Mouse (Mus musculus): ENCODE data around the gene Zfp648. TPM values are rescaled to one million over a fixed set of nuclear protein-coding genes. Genes with fewer than 3 reads are reported as not detected.

Zfp648 gene
- polyA plus RNA-seq, 1 experiment from 2014 or later = 0.08 TPM

DNA sequence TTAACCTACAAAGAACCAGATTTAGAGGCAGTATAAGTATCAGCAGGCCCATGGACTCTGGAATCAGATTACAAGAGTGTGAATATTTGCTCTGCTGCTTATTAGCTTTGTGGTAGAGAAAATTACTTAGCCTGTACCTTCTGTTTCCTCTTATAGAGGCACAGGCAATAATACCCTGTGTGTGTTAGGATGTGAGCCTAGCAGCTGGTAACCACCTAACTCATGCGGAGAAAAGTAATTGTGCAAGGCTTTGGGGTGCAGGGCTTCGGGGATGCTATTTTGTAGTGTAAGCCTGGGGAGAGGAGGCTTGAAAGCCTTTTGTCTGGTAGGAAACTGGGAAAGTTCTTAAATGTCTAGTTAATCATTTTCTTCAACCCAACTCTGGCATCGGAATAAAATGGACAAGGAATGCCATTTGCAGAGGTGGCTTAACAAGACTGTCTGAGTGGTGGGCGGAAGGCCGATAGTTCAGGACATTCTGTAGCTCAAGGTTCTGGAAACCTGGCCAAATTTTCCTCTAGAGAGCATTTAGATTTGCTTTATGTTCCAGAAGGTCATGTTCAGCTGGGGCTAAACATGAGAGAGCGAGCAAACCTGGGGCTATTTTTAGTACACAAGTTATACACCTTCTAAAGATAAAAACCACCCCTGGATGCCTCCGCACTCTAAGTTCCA, 17.8 kb upstream of the Zfp648 start:
- H3K9me3 ChIP-seq (replicated peaks) = no peaks in the 10 kb centered on the region
- no peak overlapping the region for H3K27ac ChIP-seq
- no peaks in the 10 kb centered on the region for H3K4me1 ChIP-seq
- no peaks in the 10 kb centered on the region for H3K27me3 ChIP-seq (replicated peaks)
- whole genome bisulfite sequencing (ENCODE audit: insufficient replicate concordance) = 78% methylated on average over 7 of the region's 7 CpGs
- no peak overlapping the region for H3K4me2 ChIP-seq
- H3K9ac ChIP-seq = no peak overlapping the region
- no peaks in the 10 kb centered on the region for H3K36me3 ChIP-seq
- no peak overlapping the region for H3K4me3 ChIP-seq
- ATAC-seq = no peak

DNA sequence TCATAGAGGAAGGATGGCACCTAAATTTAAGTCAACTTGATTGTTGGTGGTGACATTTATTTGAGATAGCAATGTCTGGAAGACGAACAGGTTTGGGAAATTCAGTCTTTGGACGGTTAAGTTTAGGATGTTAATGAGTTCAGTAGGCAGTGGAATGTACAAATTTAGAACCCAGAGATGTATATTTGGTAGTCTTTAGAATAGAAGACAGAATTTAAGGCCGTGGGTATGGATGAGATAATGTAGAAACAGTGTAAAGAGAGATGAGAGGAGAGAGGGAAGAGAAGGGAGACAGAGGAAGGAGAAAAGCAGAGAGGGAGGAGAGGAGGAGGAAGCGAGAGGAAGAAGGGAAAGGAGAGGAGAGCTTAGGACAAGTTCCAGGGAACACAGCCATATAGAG, 12.8 kb upstream of the Zfp648 start:
- H3K27ac ChIP-seq = no peak overlapping the region
- no peaks in the 10 kb centered on the region for H3K36me3 ChIP-seq
- H3K9me3 ChIP-seq (replicated peaks) = no peaks in the 10 kb centered on the region
- no peak overlapping the region for H3K4me3 ChIP-seq
- H3K4me1 ChIP-seq = no peaks in the 10 kb centered on the region
- no peak for ATAC-seq
- H3K9ac ChIP-seq = no peak overlapping the region
- WGBS (ENCODE audit: insufficient replicate concordance) = 56% methylated on average over 4 of the region's 4 CpGs
- H3K27me3 ChIP-seq (replicated peaks) = no peaks in the 10 kb centered on the region
- H3K4me2 ChIP-seq = no peak overlapping the region

DNA sequence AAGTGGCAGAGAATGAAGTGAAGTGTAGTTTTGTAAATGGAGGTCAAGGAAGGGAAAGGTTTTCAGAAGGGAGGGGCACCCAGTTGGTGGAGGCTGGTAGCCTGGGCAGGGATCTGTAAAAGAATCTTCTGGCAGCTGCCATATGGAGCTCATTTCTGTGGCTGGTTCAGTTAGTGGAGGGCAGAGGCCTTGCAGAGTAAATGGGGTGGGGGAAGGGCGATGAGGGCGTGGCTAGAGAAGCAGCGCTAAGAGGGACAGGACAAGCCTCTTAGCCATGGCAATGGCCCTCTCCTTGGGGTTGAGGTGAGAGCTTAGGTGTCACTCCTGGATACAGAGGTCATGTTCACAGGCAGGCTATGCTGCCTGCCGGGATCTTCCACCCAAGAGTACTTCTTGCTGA, 12.4 kb upstream of the Zfp648 start:
- H3K9me3 ChIP-seq (replicated peaks) = no peaks in the 10 kb centered on the region
- no peak overlapping the region for H3K27ac ChIP-seq
- no peak for ATAC-seq
- H3K36me3 ChIP-seq = no peaks in the 10 kb centered on the region
- H3K4me1 ChIP-seq = no peaks in the 10 kb centered on the region
- no peaks in the 10 kb centered on the region for H3K27me3 ChIP-seq (replicated peaks)
- H3K9ac ChIP-seq = no peak overlapping the region
- H3K4me2 ChIP-seq = no peak overlapping the region
- 33% methylated on average over 4 of the region's 4 CpGs for WGBS (ENCODE audit: insufficient replicate concordance)
- H3K4me3 ChIP-seq = no peak overlapping the region

DNA sequence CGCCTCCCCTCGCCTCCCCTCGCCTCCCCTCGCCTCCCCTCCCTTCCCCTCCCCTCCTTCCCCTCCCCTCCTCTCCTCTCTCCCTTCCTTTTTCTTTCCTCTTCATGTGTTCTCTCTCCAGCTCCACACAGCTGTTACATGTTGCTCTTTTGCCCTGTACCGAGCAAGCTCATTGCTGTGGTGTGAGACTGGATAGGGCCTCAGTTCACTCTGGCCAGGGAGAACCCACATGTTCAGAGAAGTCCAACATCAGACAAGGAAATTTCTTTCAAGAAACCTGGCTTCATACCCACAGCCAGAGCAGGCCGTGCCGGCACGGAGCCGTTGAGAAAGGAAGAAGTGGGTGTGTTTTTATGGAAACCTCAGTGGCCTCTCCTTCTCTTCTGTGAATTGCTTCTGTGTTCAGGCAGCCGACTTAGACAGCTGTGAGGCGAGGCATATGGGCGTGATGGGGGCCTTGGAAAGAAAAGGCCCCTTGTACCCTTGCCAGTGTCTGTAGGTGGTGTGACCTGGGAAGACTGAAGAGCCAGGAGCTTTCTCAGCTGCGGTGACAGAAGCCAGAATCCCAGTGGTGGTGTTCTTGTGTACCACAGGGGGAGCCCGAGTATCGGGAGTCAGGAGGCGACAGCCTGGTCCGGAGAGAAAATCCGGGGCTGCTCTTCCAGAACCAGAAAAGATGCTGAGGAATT, 11.0 kb upstream of the Zfp648 start:
- Histone ChIP-seq H3K4me2 (no peak overlapping the region), H3K4me3 (no peak overlapping the region), H3K9me3 (replicated peaks) (no peaks in the 10 kb centered on the region), H3K27ac (no peak overlapping the region), H3K9ac (no peak overlapping the region), H3K36me3 (no peaks in the 10 kb centered on the region), H3K27me3 (replicated peaks) (no peaks in the 10 kb centered on the region), H3K4me1 (no peaks in the 10 kb centered on the region)
- 58% methylated on average over 15 of the region's 18 CpGs for WGBS (ENCODE audit: insufficient replicate concordance)
- ATAC-seq = no peak

DNA sequence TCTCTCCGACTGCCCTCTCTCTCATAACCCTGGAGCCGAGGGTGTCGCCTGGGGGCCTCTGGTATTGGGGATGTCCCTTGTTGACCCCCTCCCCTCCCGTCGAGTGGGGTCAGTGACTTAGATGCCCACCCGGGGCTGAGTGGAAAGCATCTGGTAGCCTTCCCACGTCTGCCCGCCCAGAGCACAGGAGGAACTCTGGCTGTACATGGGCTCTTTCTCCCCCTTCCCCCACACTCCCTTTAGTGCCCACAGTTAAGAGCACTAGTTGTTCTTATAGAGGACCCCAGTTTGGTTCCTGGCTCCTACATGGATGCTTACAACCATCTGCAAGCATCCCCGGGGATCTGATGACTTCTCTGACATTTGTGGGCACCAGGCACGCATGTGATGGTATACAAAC, 2.1 kb upstream of the Zfp648 start:
- H3K9ac ChIP-seq = no peak overlapping the region
- no peak overlapping the region for H3K4me2 ChIP-seq
- no peaks in the 10 kb centered on the region for H3K9me3 ChIP-seq (replicated peaks)
- peaks cover 24% of the 10 kb centered on the region for H3K27me3 ChIP-seq (replicated peaks)
- whole genome bisulfite sequencing (ENCODE audit: insufficient replicate concordance) = 77% methylated on average over 10 of the region's 10 CpGs
- no peaks in the 10 kb centered on the region for H3K36me3 ChIP-seq
- H3K4me1 ChIP-seq = no peaks in the 10 kb centered on the region
- H3K4me3 ChIP-seq = no peak overlapping the region
- ATAC-seq = no peak
- H3K27ac ChIP-seq = no peak overlapping the region

DNA sequence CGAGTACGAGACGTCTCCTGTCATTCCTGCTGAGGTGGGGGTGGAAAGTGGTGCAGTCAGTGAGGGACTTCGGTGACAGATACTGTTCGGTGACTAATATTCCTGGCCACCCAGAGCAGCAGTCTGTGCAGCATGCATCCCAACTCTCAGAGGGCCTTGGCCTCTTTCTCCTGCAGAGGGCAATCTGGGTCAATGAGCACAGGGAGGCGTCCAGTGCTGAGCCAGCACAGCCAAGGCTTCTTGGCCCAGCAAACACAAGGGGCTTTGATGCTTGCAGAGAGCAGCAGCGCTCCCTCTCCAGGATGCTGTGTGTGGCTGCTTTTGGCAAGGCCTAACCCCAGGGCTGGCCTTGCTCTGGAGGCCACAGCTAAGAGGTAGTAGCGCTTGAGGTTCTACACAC, 1.6 kb downstream of the Zfp648 start:
- H3K4me3 ChIP-seq = no peak overlapping the region
- H3K4me1 ChIP-seq = no peaks in the 10 kb centered on the region
- no peak overlapping the region for H3K9ac ChIP-seq
- H3K27ac ChIP-seq = no peak overlapping the region
- H3K27me3 ChIP-seq (replicated peaks) = peaks cover 52% of the 10 kb centered on the region
- no peak overlapping the region for H3K4me2 ChIP-seq
- no peaks in the 10 kb centered on the region for H3K9me3 ChIP-seq (replicated peaks)
- WGBS (ENCODE audit: insufficient replicate concordance) = 65% methylated on average over 8 of the region's 8 CpGs
- no peak for ATAC-seq
- H3K36me3 ChIP-seq = no peaks in the 10 kb centered on the region

DNA sequence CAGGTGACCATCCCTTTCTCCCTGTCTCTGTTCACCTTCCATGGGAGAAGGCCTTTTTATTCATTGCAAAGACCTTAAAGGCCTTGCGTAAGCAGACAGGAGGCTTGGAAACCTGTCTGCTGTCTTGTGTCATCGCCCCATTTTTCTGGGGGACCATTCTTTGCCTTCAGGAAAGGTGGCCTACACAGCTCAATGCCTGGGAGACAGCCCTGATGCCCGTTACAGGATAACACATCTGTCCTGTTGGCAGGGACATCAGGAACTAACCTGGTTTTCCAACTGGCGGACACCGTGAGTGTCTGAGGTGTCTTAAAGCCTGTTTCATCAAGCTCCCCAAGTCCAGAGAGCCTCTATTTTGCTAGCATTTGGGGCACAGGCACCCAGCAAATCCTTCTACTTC, 2.4 kb downstream of the Zfp648 start:
- ATAC-seq = no peak
- H3K27ac ChIP-seq = no peak overlapping the region
- H3K27me3 ChIP-seq (replicated peaks) = peaks cover 52% of the 10 kb centered on the region
- no peak overlapping the region for H3K4me2 ChIP-seq
- no peak overlapping the region for H3K4me3 ChIP-seq
- H3K9me3 ChIP-seq (replicated peaks) = no peaks in the 10 kb centered on the region
- WGBS (ENCODE audit: insufficient replicate concordance) = 68% methylated on average over 5 of the region's 5 CpGs
- H3K9ac ChIP-seq = no peak overlapping the region
- H3K36me3 ChIP-seq = no peaks in the 10 kb centered on the region
- no peaks in the 10 kb centered on the region for H3K4me1 ChIP-seq

DNA sequence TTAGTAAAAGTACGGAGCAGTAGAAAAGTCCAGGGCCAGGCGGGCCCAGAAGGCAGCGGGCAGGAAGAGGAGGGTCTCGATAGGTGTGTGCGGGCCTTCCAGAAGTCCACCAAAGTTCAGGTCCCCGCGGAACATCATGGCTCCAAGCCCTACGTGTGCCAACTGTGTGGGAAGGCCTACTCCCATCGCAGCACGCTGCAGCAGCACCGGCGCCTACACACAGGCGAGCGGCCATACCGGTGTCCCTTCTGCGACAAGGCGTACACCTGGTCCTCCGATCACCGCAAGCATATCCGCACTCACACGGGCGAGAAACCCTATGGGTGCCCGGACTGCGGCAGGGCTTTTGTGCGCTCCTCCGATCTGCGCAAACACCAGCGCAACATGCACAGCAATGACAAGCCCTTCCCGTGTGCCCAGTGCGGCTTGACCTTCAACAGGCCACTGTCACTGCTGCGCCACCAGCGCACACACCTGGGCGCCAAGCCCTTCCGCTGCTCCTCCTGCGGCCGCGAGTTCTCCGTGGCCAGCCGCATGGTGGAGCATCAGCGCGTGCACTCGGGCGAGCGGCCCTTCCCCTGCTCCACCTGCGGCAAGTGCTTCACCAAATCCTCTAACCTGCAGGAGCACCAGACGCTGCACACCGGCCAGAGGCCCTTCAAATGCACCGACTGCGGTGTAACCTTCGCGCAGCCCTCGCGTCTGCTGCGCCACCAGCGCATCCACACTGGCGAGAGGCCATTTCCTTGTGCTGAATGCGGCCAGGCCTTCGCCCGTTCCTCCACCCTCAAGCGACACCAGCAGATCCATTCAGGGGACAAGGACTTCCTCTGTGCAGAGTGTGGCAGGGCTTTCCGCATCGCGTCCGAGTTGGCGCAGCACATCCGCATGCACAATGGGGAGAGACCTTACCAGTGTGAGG, 3.9 kb downstream of the Zfp648 start:
- H3K4me3 ChIP-seq = peak overlapping the region; percentile 10; the same call in 1 of the 2 replicates

DNA sequence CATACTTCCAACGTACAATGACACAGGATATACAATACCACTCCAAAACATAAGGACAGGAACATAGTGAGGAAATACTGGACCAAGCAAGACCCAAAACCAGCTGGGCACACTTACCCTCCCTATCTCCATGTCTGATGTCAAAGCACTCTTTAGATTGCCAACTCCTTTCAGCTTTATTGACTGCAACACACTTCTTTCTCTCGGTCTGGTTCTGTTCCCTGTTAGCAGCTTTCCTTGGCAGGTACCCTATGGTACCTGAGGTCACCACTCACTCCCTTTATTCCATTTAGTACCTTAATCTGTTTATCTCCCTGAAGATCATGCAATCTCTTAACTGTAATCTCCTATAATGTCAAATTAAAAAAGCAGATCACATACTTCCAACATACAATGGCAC, 19.0 kb downstream of the Zfp648 start:
- no peak overlapping the region for H3K4me2 ChIP-seq
- WGBS (ENCODE audit: insufficient replicate concordance) = 64% methylated on average over 2 of the region's 2 CpGs

More for the DNA sequence above, 3.9 kb downstream of the Zfp648 start:
- 8% methylated on average over 66 of the region's 66 CpGs for WGBS (ENCODE audit: insufficient replicate concordance)
- H3K27me3 ChIP-seq (replicated peaks) = peaks cover 52% of the 10 kb centered on the region
- no peaks in the 10 kb centered on the region for H3K9me3 ChIP-seq (replicated peaks)
- ATAC-seq = no peak
- no peaks in the 10 kb centered on the region for H3K4me1 ChIP-seq
- H3K9ac ChIP-seq = no peak overlapping the region
- no peaks in the 10 kb centered on the region for H3K36me3 ChIP-seq
- no peak overlapping the region for H3K27ac ChIP-seq
- peak overlapping the region; percentile 42 for H3K4me2 ChIP-seq

DNA sequence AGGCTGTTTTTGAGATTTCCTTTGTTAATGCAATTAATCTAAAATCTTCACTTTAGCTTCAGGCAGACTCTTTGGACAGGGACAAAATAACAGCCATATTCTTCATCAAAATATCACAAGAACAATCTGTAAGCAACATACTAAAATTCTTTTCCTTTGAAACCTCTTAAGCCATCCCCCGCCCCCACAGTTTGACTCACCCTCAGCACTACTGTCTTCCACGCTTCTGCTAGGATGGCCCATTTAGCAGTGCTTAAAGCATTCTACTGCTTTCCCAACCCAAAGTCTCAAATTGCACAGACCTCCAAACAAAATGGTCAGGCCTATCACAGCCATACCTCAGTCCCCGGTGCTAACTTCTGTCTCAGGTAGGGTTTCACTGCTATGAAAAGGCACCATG, 19.6 kb downstream of the Zfp648 start:
- Histone ChIP-seq H3K4me1 (no peaks in the 10 kb centered on the region), H3K27me3 (replicated peaks) (no peaks in the 10 kb centered on the region), H3K4me3 (no peak overlapping the region), H3K4me2 (no peak overlapping the region), H3K36me3 (no peaks in the 10 kb centered on the region), H3K9me3 (replicated peaks) (no peaks in the 10 kb centered on the region), H3K9ac (no peak overlapping the region), H3K27ac (no peak overlapping the region)
- ATAC-seq = no peak
- WGBS (ENCODE audit: insufficient replicate concordance) = 78% methylated on average over 3 of the region's 3 CpGs

More for the DNA sequence above, 19.0 kb downstream of the Zfp648 start:
- Histone ChIP-seq H3K27ac (no peak overlapping the region), H3K4me3 (no peak overlapping the region), H3K4me1 (no peaks in the 10 kb centered on the region), H3K9me3 (replicated peaks) (no peaks in the 10 kb centered on the region), H3K36me3 (no peaks in the 10 kb centered on the region), H3K27me3 (replicated peaks) (no peaks in the 10 kb centered on the region), H3K9ac (no peak overlapping the region)
- ATAC-seq = no peak

DNA sequence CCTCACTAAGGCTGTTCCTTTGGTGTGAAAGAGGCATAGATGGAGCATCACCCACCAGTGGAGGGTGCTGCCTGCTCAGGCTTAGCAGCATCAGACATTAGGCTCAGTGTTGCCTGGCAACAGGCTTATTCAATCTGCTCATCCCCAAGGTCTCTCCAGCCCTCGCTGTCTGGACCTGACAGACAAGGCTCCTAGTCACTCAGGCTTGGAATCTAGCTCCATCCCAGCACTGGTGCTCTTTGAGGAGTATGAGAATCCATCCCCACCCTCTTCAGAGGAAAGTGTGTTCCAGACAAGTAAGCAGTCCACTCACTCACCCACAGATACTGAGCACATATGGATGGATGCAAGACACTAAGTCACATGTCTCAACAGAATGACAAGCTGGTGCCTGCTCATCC, 22.8 kb downstream of the Zfp648 start:
- Histone ChIP-seq H3K27ac (no peak overlapping the region), H3K4me2 (no peak overlapping the region), H3K36me3 (no peaks in the 10 kb centered on the region), H3K9me3 (replicated peaks) (no peaks in the 10 kb centered on the region), H3K4me1 (no peaks in the 10 kb centered on the region), H3K27me3 (replicated peaks) (no peaks in the 10 kb centered on the region), H3K9ac (no peak overlapping the region), H3K4me3 (no peak overlapping the region)
- 31% methylated on average over 1 of the region's 1 CpGs for WGBS (ENCODE audit: insufficient replicate concordance)
- no peak for ATAC-seq

DNA sequence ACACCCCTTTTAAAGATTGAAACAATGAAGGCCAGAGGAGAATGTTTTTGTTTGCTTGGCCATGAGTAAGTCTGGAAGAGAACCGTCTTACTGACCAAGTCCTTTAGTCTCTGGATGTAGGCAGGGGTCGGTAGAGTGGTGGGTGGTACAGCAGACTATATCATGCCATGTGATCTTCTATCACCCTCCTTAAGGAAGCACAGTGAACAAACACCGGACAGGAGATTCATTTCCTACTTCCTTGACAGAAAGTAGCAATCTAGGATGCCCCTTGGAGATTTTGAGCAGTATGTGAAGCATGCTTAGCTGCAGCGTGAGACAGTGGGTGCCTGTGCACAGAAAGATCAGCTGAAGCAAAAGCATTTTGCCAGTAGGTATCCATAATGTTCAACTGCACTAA, 31.6 kb downstream of the Zfp648 start:
- Histone ChIP-seq H3K9me3 (replicated peaks) (no peaks in the 10 kb centered on the region), H3K4me1 (no peaks in the 10 kb centered on the region), H3K4me3 (no peak overlapping the region), H3K27me3 (replicated peaks) (no peaks in the 10 kb centered on the region), H3K36me3 (no peaks in the 10 kb centered on the region), H3K9ac (no peak overlapping the region), H3K27ac (no peak overlapping the region), H3K4me2 (no peak overlapping the region)
- no peak for ATAC-seq
- 64% methylated on average over 4 of the region's 4 CpGs for WGBS (ENCODE audit: insufficient replicate concordance)

Data from liver, embryonic 12.5 days (tissue).